Comparison of ENCODE assay signal across 21 mouse cellular contexts in the genomic region with DNA sequence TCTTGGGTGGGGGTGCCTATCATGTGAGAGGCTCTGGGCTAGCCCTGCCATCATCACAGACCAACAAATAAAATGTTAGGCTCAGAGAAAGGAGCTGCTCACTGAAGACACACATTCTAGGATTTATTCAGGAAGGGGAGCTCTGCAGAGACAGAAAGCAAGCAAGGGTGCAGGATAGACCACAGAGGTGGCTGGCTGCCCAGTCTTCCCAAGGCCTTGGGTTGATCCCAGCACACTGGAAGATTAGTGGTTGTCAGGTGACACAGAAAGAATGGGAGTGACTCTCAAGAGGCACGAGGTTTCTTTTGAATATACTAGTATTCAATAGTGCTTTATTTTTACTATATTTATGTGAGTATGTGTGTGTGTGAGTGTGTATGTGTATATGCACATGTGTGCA.
"Had no signal": no experiment of that assay in that cellular context is flagged by ENCODE, and none has a peak within 500 bp of the region (broad histone marks: within the 10 kb centered on the region; RNA-seq: fewer than 3 reads in every experiment).

No protein-coding gene starts in this region.

- H3K36me3 ChIP-seq: limb, embryonic 12.5 days; limb, embryonic 15.5 days; midbrain, embryonic 13.5 days; neural tube, embryonic 13.5 days had no signal

- ATAC-seq: lung, postnatal 0 days; midbrain, embryonic 13.5 days; midbrain, embryonic 16.5 days had no signal

- DNase-seq: kidney, adult 18-20 months; kidney, adult 9 months; kidney, postnatal 14 days; layer of hippocampus, postnatal 36 days; left cerebral cortex, postnatal 4 days; liver, postnatal 0 days; lung, embryonic 14.5 days; thymus, adult 18-20 months; thymus, postnatal 36 days had no signal

- H3K4me2 ChIP-seq: limb, embryonic 12.5 days; limb, embryonic 15.5 days; liver, embryonic 11.5 days; lung, embryonic 14.5 days; midbrain, embryonic 13.5 days; neural tube, embryonic 13.5 days had no signal

- H3K4me1 ChIP-seq: limb, embryonic 12.5 days; limb, embryonic 15.5 days; midbrain, embryonic 13.5 days; neural tube, embryonic 13.5 days had no signal

- H3K9me3 ChIP-seq: limb, embryonic 12.5 days; limb, embryonic 15.5 days; midbrain, embryonic 13.5 days; neural tube, embryonic 13.5 days had no signal

- H3K27ac ChIP-seq: layer of hippocampus, adult 2 months; left cerebral cortex, adult 2 months; limb, embryonic 12.5 days; limb, embryonic 15.5 days; liver, embryonic 14.5 days; macrophage; midbrain, embryonic 13.5 days; neural tube, embryonic 13.5 days had no signal

- H3K4me3 ChIP-seq: layer of hippocampus, adult 2 months; left cerebral cortex, adult 2 months; limb, embryonic 12.5 days; limb, embryonic 15.5 days; midbrain, embryonic 13.5 days; myocyte; neural tube, embryonic 13.5 days had no signal

- H3K9ac ChIP-seq: limb, embryonic 12.5 days; limb, embryonic 15.5 days; liver, embryonic 14.5 days; liver, postnatal 0 days; lung, embryonic 14.5 days; midbrain, embryonic 13.5 days; neural tube, embryonic 13.5 days had no signal

- H3K27me3 ChIP-seq: limb, embryonic 12.5 days; limb, embryonic 15.5 days; midbrain, embryonic 13.5 days; neural tube, embryonic 13.5 days had no signal
